Mouse (Mus musculus) heart, adult 9 months (tissue): Measurements from ENCODE around the gene Eid1.

Experiments
- DNase-seq, 2 experiments: peaks; one replicate each; pipeline ENCODE4 v3.0.0; 2022; ENCODE audit warnings: low spot score in 2 of 2

The Eid1 gene

DNA sequence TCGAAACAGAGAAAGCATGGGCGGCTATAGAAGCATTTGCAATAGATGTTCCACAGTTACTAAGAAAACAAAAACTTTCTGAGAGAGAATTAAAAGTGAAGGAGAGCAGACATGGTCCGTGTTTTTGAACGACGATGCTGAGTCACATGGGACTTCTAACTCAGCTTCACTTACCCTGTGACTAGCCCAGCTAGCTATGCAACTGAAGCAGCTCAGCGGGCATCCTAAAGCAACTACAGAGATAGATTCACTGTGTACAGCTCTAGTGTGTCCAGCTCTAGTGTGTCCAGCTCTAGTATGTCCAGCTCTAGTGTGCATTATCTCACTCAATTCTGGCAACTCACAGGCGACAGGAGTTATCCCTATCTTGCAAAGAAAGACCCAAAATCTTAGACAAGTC is 5.2 kb upstream of the Eid1 start:
- DNase-seq: no peak

DNA sequence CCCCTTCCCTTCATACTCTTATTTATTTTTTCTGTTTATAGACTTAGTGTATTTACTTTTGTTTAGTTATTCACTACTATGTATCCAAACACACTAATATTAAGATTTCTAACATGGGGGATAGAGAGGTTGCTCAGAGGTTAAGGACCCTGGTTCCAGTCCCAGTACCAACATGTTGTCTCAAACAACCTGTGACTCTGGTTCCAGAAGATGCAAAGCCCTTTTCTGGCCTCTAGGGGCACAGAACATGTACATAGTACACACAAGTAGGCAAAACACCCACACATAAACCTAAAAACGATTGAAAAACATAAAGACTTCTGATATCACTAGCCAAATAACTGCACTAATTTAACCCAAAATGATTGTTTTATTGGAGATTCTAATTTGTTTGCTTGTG is 2.0 kb upstream of the Eid1 start:
- no peak for DNase-seq

GRCm38 (mm10) chr2:125672568-125672956 is 333 bp upstream of the Eid1 start:
- DNase-seq: peak in 1 of 2 experiments; percentile 22

GRCm38 (mm10) chr2:125681811-125682210 is 8.9 kb downstream of the Eid1 start:
- DNase-seq: no peak

- DNase-seq: no peak
Measured at GRCm38 (mm10) chr2:125683895-125684294, 11.0 kb downstream of the Eid1 start.

DNA sequence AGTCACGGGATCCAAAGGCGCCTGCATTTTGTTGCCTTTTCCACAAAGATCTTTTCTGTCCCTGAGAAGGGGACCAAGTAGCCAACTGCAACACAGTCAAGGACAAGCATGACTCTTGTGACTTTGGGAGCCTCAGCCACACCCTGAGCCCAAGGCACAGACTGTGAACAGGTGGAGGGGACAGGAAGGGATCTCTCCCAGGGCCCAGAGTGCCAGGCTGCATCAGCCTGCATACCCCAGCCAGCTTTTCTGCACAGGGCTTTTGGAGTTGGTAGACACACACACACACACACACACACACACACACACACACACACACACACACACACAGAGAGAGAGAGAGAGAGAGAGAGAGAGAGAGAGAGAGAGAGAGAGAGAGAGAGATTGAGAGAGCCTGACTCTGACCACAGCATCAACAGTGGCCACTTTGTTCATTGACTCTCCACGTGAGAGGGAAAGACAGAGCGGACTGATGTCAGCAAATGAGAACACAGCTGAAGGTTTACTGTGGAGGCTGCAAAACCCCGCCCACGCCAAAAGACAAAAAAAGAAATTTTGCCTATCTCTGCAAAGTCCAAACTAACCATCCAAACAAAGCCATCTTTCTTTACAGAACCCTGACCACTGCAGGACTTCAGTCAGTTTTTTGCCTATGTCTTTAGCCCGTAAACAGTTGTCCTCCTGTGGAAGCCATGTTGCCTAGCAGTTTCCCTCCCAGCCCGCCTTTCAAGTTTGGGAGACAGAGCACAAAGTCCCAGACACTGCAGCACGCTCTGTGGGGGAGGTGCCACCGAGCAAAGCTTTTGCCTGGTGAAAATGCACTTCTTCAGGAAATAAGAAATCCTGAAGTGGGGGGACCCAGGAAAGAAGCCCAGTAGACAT is 11.9 kb downstream of the Eid1 start:
- DNase-seq: no peak

- no peak for DNase-seq
Measured at GRCm38 (mm10) chr2:125685441-125686150, 12.7 kb downstream of the Eid1 start.

DNA sequence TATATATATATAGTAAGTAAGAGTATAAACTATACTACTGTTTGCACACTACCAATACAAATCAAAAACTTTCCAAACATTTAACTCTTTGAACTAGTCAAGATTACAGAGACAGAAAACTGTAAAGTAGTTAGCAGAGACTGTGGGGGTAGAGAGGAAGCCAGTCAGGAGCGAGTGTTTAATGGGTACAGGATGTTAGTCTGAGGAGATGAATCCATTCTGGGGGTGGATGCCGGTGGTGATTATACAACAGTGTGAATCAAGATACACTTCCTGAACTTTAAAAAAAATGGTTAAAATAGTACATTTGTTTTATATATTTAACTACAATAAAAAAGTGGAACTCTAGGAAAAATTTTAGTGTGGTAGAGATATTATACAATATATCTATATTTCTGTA is 19.1 kb downstream of the Eid1 start:
- DNase-seq: no peak

GRCm38 (mm10) chr2:125694798-125695197 is 21.9 kb downstream of the Eid1 start:
- DNase-seq: no peak

DNA sequence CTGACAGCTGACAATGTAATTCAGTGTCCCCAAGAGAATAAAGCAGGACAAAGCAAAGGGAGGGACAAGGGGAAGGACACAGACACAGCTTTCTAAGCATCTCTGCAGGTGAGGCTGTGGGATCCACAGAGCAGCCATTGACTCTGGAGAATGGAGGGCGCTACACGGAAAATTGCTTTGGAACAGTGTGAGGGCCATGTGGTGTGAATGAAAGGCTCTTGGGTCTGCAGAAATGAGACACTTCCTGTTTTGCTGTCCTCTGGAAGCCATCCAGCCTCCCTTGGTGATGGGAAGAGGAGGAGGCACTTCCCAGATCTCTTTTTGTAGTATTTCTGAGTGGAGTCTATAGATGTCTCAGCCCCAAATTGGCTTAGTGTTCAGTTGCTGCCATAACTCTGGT is 23.3 kb downstream of the Eid1 start:
- peak; percentile 47 to 50 for DNase-seq

DNA sequence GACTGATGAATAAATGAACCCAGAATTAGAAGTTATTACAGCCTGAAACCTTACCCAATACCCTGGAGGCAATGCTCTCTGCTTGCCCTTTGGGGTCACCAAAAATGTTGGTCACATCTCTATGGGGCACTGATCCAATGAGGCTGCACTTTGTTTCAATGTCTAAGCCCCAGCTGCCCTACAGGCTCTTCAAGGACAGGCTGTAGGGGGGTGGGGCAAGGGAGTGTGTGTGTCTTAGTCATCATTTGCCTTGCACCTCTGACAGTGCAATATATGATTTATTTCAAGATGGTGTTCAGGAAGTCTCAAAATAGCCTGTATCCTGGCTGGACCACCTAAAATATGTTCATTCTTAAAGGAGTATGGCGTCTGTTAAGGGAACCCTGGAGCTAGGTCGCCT is 28.7 kb downstream of the Eid1 start:
- DNase-seq: no peak

GRCm38 (mm10) chr2:125702851-125703250 is 30.0 kb downstream of the Eid1 start:
- no peak for DNase-seq

DNA sequence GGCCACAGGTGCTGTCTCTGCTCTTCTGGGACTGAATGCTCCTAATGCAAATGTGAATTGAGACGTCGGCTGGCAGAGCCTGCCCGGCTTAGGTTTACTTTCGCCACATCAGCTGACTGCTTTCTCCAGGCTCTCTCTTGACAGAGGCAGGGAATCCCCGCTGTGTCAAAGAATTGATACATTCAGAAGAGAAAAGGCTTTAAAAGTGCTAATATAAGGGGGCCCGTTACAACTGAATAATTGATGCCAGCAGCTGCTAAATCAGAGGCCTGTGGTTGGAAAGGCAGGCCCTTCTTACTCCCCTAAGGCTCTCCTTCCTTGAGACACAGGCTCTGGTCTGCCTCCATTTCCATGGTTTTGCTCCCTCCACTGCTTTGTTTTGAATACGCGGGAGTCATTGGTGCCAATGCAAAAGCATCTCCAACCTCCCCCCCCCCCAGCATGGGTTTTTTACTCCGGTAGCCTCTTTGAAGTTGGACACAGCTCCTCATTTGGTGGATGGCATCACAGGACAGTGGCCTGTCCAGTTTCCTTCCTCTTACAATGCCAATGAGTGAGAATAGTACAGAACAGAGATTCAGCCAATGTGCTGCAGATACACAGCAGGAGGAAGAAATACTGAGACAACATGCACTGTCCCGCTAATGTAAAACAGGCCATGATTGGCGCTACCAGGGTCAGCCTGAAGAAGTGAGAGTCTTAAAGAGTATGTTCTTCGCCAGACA is 32.2 kb downstream of the Eid1 start:
- no peak for DNase-seq

- DNase-seq: no peak
Measured at GRCm38 (mm10) chr2:125706510-125706921, 33.6 kb downstream of the Eid1 start.

GRCm38 (mm10) chr2:125716599-125716998 is 43.7 kb downstream of the Eid1 start:
- DNase-seq: no peak

DNA sequence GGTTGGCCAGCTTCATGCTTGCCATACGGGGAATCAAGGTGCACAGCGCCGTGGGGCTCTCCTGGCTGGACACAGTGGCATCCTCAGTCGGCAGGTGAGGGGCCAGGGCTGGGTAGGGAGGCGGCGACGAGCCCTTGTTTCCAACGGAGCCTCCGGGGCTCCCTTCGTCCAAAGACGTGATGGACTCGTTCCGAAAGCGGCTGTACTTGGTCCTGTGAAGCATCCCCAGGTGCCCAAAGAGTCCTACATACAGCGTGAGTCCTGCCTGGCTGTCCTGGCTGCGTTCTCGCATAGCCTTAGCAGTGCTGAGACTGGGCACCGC is 50.2 kb downstream of the Eid1 start:
- DNase-seq: no peak

GRCm38 (mm10) chr2:125723408-125724085 is 50.7 kb downstream of the Eid1 start:
- DNase-seq: peak; percentile 33 to 37

- DNase-seq: peak in 1 of 2 experiments; percentile 5
Measured at GRCm38 (mm10) chr2:125724086-125724430, 51.2 kb downstream of the Eid1 start, which contains the start of gene Shc4. Gene Shc4 (minus strand): TSS chr2:125724148.
